Mouse (Mus musculus): ENCODE measurements at regions not wholly inside any gene's neighbourhood (a gene's known extent, or its start where the extent isn't known, plus 50 kb on each side); places are given as distances from the start of the nearest gene placed in this dataset.

GRCm38 (mm10) chr4:10242117-10242516 lies 632.2 kb upstream of the 2610301B20Rik start:
- no peak for TF ChIP-seq CHD2 (IDR thresholded peaks at IDR 0.05; ENCODE audit: low read depth, low read length)
- no peak for TF ChIP-seq HCFC1 (IDR thresholded peaks at IDR 0.05; ENCODE audit: borderline replicate concordance, insufficient read depth, low read length)
- no peak for TF ChIP-seq ZNF384 (IDR thresholded peaks at IDR 0.05; ENCODE audit: low read depth, low read length)
- no peak for TF ChIP-seq MAFK (IDR thresholded peaks at IDR 0.05; ENCODE audit: insufficient read depth, low read depth, low read length)
- TF ChIP-seq ZC3H11A (IDR thresholded peaks at IDR 0.05; ENCODE audit: borderline replicate concordance, low read depth, low read length): no peak

Data from ES-E14 (cell line).